Mouse (Mus musculus): Measurements from ENCODE around the gene Zbtb17. TPM values are rescaled to one million over a fixed set of nuclear protein-coding genes. Genes with fewer than 3 reads are reported as not detected.

Gene Zbtb17
- polyA plus RNA-seq, 1 experiment from 2014 or later: 19.8 TPM

DNA sequence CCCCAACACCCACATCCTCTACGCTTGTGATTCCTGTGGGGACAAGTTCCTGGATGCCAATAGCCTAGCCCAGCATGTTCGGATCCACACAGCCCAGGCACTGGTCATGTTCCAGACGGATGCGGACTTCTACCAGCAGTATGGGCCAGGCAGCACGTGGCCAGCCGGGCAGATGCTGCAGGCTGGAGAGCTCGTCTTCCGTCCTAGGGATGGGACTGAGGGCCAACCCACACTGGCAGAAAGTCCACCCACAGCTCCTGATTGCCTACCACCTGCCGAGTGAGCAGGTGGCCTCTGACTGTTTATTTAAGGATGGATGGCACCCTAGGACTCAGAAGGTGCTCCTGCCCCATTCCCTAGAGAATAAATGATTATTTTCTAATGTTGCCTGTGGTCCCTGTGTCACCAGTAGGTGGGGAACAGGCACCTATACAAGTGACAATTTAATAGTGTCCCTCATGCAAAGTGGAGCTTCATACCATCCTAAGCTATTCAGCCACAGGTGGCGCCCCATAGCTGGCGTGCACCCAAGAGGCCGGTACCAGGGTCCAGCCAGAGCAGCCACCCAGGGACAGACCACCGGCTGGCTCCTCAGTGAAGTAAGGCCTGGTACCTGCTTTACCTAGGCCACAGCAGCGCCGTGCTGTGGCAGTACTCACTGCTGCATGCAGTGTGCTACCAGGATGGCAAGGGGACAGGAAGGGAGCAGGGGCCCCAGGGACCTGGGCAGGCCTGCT is 22.6 kb downstream of the Zbtb17 start:
- in situ Hi-C loops (cut with MboI; ENCODE audit: low pct_unique_long_range_greater_than_20kb): no loop called here
- ChIA-PET CTCF (no interaction called here), POLR2A (no interaction called here)
- DNase-seq (ENCODE audit: low read depth, low spot score) (no peak), ATAC-seq (no peak)
- no peaks in the 10 kb centered on the region for H3K27me3 ChIP-seq
- no peak for TF ChIP-seq CTCF (IDR thresholded peaks at IDR 0.05)

DNA sequence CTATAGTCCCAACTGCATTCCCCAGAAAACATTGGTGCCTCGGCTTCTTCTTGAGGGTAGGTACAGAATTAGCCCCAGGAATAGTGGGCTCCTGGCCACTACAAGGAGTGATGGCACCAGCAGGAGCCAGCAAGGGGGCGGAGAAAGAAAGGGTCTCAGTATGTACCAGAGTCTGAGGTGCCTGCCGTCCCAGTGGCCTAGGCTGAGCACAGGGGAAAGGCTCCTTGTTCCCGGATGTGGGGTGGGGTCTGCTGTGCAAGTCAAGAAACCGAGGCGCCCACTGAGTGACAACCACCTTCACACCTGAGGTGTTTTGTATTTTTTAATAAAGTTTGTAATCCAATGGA is 23.1 kb downstream of the Zbtb17 start:
- CTCF ChIA-PET: no interaction called here
- in situ Hi-C loops (cut with MboI; ENCODE audit: low pct_unique_long_range_greater_than_20kb): no loop called here
- TF ChIP-seq CTCF (IDR thresholded peaks at IDR 0.05): no peak
- ATAC-seq (no peak), DNase-seq (ENCODE audit: low read depth, low spot score) (no peak)
- no peaks in the 10 kb centered on the region for H3K27me3 ChIP-seq
- POLR2A ChIA-PET: no interaction called here

DNA sequence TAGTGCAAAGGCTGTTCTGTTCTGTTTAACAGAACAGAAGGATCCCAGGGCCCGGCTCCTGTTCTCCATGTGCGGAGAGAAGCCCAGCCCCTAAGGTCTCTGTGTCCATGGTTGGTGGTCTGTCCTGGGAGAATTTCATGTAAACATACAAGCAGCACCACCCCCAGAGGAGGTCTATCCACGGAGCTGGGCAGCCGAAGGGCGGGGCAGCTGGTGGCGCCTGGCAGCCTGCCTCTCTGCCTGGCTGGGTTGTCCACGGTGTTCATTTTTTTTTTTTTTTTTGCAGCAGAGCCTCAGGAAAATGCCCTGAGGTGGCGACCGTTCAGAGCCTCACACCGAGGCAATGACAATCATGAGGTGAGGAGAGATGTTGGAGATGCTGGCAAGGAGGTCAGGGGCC is 24.1 kb downstream of the Zbtb17 start:
- H3K27me3 ChIP-seq: no peaks in the 10 kb centered on the region
- no peak for DNase-seq (ENCODE audit: low read depth, low spot score)
- in situ Hi-C loops (cut with MboI; ENCODE audit: low pct_unique_long_range_greater_than_20kb): no loop called here
- no peak for TF ChIP-seq CTCF (IDR thresholded peaks at IDR 0.05)
- POLR2A ChIA-PET: no interaction called here
- CTCF ChIA-PET: no interaction called here
- no peak for ATAC-seq

DNA sequence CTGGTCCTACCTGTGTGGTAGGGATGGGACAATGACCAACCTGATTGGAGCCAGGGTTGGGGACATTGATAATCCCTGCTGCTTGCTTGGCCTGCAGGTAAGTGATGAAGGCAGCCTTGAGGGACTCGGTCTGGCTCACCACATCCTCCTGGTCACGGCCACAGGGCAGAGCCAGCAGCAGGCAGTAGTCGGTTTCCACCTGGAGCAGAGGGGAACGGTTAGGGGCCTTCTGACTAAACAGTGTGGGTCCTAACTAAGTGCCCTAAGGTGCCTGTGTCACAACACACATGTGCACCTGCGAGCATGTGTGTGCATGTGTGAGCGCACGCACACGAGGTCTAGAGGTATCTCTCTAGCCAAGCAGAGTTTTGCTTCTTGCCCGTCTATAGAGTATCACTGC is 24.9 kb downstream of the Zbtb17 start:
- DNase-seq (ENCODE audit: low read depth, low spot score): no peak
- no peak for ATAC-seq
- CTCF ChIA-PET: interaction anchor here (1.0 kb wide), 1 partner anchor 16 kb away, joined by 3 read pairs; no protein-coding TSS in a partner anchor
- TF ChIP-seq CTCF (IDR thresholded peaks at IDR 0.05): no peak
- POLR2A ChIA-PET: no interaction called here
- no peaks in the 10 kb centered on the region for H3K27me3 ChIP-seq
- in situ Hi-C loops (cut with MboI; ENCODE audit: low pct_unique_long_range_greater_than_20kb): no loop called here

DNA sequence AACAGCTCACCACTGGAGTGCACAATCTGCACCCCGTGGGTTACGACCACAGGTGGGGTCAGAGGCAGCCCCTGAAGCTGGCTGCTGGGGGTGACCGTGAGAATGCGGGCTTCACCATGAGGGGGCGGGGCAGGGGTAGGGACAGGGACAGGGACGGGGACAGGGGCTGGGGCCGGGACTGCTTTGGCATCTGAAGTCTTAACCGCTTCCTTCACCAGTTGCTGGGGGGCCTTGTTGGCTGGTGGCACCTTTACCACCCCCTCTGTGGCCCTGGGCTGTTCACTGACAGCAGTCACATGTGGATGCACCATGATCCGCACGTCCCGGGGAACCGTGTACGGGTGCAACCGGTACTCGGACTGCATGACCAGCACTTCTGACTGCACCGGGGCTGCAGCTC is 27.0 kb downstream of the Zbtb17 start:
- in situ Hi-C loops (cut with MboI; ENCODE audit: low pct_unique_long_range_greater_than_20kb): loop anchor here (10.0 kb wide), 1 partner anchor 67 kb away; no protein-coding TSS in a partner anchor
- no peaks in the 10 kb centered on the region for H3K27me3 ChIP-seq
- ATAC-seq (no peak), DNase-seq (ENCODE audit: low read depth, low spot score) (no peak)
- TF ChIP-seq CTCF (IDR thresholded peaks at IDR 0.05): no peak
- ChIA-PET CTCF (interaction anchor here (0.9 kb wide), 1 partner anchor 11 kb away, joined by 3 read pairs; no protein-coding TSS in a partner anchor), POLR2A (no interaction called here)

DNA sequence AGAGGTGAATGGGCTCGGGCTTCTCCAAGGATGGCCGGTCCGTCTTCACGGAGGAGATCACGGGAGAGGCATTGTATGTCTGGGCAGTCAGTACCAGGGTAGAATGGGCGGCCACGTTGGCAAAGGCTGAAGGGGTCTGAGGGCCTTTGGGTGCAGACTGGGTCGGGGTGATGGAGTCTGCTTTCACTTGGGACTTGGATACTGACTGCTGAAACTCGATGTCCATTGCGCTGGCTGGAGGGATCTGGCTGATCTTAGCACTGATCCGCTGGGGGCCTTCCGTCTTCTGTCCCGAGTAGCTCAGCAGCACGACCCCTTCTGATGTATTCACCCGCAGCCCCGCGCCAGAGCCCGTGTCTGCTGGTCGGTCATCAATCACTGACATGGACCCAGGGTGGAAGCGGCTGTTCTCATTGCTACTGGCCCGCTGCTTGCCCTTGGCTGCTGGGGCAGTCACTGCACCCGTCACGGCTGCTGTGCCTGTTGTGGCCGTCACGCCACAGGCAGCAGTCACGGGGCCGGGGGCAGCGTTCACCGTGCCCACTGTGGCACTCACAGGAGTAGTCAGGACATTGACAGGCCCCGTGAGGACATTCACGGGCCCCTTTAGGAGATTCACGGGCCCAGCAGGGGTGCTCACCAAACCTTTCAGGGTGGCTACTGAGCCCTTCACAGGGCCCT is 28.3 kb downstream of the Zbtb17 start:
- POLR2A ChIA-PET: no interaction called here
- TF ChIP-seq CTCF (IDR thresholded peaks at IDR 0.05): no peak
- in situ Hi-C loops (cut with MboI; ENCODE audit: low pct_unique_long_range_greater_than_20kb): loop anchor here (10.0 kb wide), 1 partner anchor 68 kb away; no protein-coding TSS in a partner anchor
- H3K27me3 ChIP-seq: no peaks in the 10 kb centered on the region
- DNase-seq (ENCODE audit: low read depth, low spot score) (no peak), ATAC-seq (no peak)
- CTCF ChIA-PET: no interaction called here

DNA sequence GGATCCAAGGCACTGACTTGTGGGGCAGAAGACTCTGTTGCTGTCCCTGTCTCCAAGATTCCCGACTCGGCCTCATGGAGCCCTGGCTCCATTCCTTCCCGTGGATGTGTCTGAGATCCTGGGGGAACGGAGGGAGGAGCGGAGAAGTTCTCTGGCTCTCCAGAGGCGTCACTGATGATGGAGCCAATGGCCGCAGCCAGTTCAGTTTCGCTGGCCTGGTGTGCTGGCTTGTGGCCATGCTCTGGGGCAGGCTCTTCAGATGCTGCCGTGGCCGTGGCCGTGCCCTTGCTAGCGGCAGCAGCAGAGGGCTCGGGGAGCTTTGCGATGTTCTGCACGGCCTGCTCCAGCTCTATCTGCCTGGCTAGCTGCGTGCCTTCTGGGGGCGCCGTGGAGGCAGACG is 30.0 kb downstream of the Zbtb17 start:
- no peak for ATAC-seq
- H3K27me3 ChIP-seq: no peaks in the 10 kb centered on the region
- in situ Hi-C loops (cut with MboI; ENCODE audit: low pct_unique_long_range_greater_than_20kb): loop anchor here (10.0 kb wide), 1 partner anchor 70 kb away; no protein-coding TSS in a partner anchor
- no peak for TF ChIP-seq CTCF (IDR thresholded peaks at IDR 0.05)
- CTCF ChIA-PET: interaction anchor here (1.5 kb wide), 1 partner anchor 21 kb away, joined by 4 read pairs; no protein-coding TSS in a partner anchor
- no peak for DNase-seq (ENCODE audit: low read depth, low spot score)
- POLR2A ChIA-PET: no interaction called here

DNA sequence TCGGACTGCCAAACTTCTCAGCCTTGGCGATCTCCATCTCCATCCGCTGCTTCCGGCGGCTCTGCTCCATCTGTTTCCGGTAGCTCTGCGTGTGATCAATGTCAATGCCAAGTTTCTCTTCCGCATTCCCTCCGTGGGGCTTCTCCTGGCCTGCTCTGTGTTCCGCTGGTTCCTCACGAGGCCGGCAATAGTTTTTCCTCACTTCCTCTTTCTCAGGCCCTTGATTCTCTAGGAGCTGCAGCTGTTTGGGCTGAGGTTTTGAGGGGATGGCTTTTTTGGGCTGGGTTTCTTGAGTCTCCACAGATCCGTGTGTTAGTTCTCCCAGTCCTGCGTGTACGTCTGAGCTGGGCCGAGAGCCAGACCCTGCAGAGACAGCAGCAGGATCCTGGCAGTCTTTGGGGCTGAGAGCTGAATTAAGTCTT is 33.2 kb downstream of the Zbtb17 start:
- DNase-seq (ENCODE audit: low read depth, low spot score) (no peak), ATAC-seq (no peak)
- no peaks in the 10 kb centered on the region for H3K27me3 ChIP-seq
- no peak for TF ChIP-seq CTCF (IDR thresholded peaks at IDR 0.05)
- ChIA-PET POLR2A (no interaction called here), CTCF (interaction anchor here (1.2 kb wide), 1 partner anchor 16 kb away, joined by 3 read pairs; no protein-coding TSS in a partner anchor)
- in situ Hi-C loops (cut with MboI; ENCODE audit: low pct_unique_long_range_greater_than_20kb): loop anchor here (10.0 kb wide), 1 partner anchor 73 kb away; no protein-coding TSS in a partner anchor

DNA sequence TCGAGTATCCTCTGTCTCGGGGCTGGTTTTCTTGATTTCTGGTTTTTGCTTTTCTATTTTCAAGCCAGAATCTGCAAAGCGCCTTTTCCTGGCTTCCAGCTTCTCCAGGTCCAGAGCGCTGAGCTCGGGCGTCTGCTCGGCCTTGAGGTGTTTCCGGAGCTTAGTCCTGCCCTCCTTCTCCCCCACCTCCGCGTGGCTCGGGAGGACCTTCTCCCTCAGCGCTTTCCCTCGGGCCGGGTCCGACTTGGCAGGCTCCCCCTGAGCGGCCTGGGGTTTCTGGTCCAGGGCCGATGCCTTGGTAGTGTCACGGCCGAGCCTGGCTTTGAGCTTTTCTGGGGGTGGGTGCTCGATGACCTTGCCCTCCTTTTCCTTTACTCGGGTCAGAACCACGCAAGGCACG is 33.8 kb downstream of the Zbtb17 start:
- no peak for ATAC-seq
- in situ Hi-C loops (cut with MboI; ENCODE audit: low pct_unique_long_range_greater_than_20kb): loop anchor here (10.0 kb wide), 1 partner anchor 73 kb away; no protein-coding TSS in a partner anchor
- no peaks in the 10 kb centered on the region for H3K27me3 ChIP-seq
- ChIA-PET POLR2A (no interaction called here), CTCF (interaction anchor here (1.2 kb wide), 1 partner anchor 15 kb away, joined by 3 read pairs; no protein-coding TSS in a partner anchor)
- DNase-seq (ENCODE audit: low read depth, low spot score): no peak
- no peak for TF ChIP-seq CTCF (IDR thresholded peaks at IDR 0.05)

DNA sequence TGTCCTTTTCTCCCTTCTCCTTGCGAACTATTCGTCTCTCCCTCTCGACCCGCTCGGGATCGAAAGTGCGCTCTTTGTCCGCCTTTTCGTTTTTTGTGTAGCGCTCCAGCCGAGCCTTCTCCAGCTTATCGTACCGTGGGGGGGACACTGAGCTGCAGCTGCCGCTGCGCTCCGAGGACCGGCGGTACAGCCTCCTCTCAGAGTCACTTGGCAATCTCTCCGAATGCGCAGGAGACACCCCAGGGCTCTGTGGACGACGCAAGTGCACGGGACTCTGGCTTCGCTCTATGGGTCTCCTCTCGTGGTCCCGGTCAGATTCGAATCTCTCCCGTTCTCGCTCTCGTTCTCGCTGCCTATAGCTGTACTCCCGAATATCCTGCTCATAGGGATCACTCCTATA is 34.3 kb downstream of the Zbtb17 start:
- POLR2A ChIA-PET: no interaction called here
- ATAC-seq (no peak), DNase-seq (ENCODE audit: low read depth, low spot score) (no peak)

DNA sequence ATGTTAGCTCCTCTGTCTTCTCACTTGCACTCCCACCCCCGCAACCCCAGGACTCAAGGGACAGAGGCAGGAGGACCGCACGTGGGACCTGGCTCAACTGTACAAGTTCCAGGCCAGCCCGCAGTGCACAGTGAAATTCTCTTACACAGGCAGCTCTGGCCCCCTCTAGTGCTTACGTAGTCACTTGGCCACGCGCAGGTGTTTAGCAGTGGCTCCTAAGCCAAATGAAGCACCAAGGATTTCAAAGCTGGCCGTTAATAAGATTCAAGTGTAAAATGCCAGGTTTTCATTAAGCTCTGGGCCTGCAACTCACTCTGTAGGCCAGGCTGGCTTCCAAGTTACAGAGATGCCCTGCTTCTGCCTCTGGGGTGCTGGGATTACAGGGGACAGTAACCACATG is 35.0 kb downstream of the Zbtb17 start:
- POLR2A ChIA-PET: no interaction called here
- H3K27me3 ChIP-seq: no peaks in the 10 kb centered on the region
- in situ Hi-C loops (cut with MboI; ENCODE audit: low pct_unique_long_range_greater_than_20kb): loop anchor here (10.0 kb wide), 1 partner anchor 75 kb away; no protein-coding TSS in a partner anchor
- CTCF ChIA-PET: no interaction called here
- ATAC-seq: no peak
- TF ChIP-seq CTCF (IDR thresholded peaks at IDR 0.05): no peak
- no peak for DNase-seq (ENCODE audit: low read depth, low spot score)

More for the DNA sequence above, 34.3 kb downstream of the Zbtb17 start:
- H3K27me3 ChIP-seq: no peaks in the 10 kb centered on the region
- no peak for TF ChIP-seq CTCF (IDR thresholded peaks at IDR 0.05)
- in situ Hi-C loops (cut with MboI; ENCODE audit: low pct_unique_long_range_greater_than_20kb): loop anchor here (10.0 kb wide), 1 partner anchor 74 kb away; no protein-coding TSS in a partner anchor
- CTCF ChIA-PET: interaction anchor here (1.2 kb wide), 1 partner anchor 15 kb away, joined by 3 read pairs; no protein-coding TSS in a partner anchor

Measured in Patski (cell line).